Mouse (Mus musculus) midbrain, embryonic 13.5 days (tissue): ENCODE measurements around the gene Tgfb2. TPM values are rescaled to one million over a fixed set of nuclear protein-coding genes. Genes with fewer than 3 reads are reported as not detected.

Experiments
- ATAC-seq: fragments of 200-750 bp; cut with Nextera tagmentation; 2 replicates; pipeline ENCODE4 v1.8.0; 2017; ENCODE audit warnings: mild to moderate bottlenecking, moderate TSS enrichment, moderate library complexity
- H3K27ac ChIP-seq: fragments of 300-500 bp; sonication (generic); 2 replicates; pipeline ENCODE4 v1.5.1; 2015; ENCODE audit warnings: inconsistent platforms, mild to moderate bottlenecking, moderate library complexity
- H3K27me3 ChIP-seq: fragments of 300-500 bp; sonication (generic); 2 replicates; pipeline ENCODE4 v1.6.1; 2015; ENCODE audit warnings: mild to moderate bottlenecking, inconsistent platforms
- H3K36me3 ChIP-seq: fragments of 300-500 bp; sonication (generic); 2 replicates; pipeline ENCODE4 v1.6.1; 2015; ENCODE audit warnings: mild to moderate bottlenecking, inconsistent platforms
- H3K4me1 ChIP-seq: fragments of 300-500 bp; sonication (generic); replicated peaks from 2 replicates; pipeline ENCODE4 v1.6.1; 2015; ENCODE audit warnings: inconsistent platforms
- H3K4me2 ChIP-seq: fragments of 300-500 bp; sonication (generic); replicated peaks from 2 replicates; pipeline ENCODE4 v1.6.1; 2015; ENCODE audit warnings: moderate library complexity, mild to moderate bottlenecking, inconsistent platforms
- H3K4me3 ChIP-seq: fragments of 300-500 bp; sonication (generic); replicated peaks from 2 replicates; pipeline ENCODE4 v1.5.1; 2015; ENCODE audit warnings: mild to moderate bottlenecking, inconsistent platforms
- H3K9ac ChIP-seq: fragments of 300-500 bp; sonication (generic); replicated peaks from 2 replicates; pipeline ENCODE4 v1.6.1; 2015; ENCODE audit warnings: mild to moderate bottlenecking, inconsistent platforms
- H3K9me3 ChIP-seq: fragments of 300-500 bp; sonication (generic); 2 replicates; pipeline ENCODE4 v1.6.1; 2016; ENCODE audit warnings: mild to moderate bottlenecking, inconsistent platforms
- WGBS: fragments of 180-500 bp; shearing (Covaris S2); methylation state at CpG from one replicate; pipeline ENCODE4 v1.1.7; 2015; 5-methylcytosine and 5-hydroxymethylcytosine counted together
- polyA plus RNA-seq: library from polyadenylated mRNA; unstranded; fragments of >200 nt; fragmentation: Nextera tagmentation; extraction: Ambion mirVana; gene quantifications from 2 replicates; pipeline ENCODE4 v1.2.1, GENCODE M21; 2015

Tgfb2 gene
- polyA plus RNA-seq, 1 experiment from 2014 or later, result 11.1 TPM

GRCm38 (mm10) chr1:186698583-186699338 lies 7.0 kb downstream of the Tgfb2 start:
- Histone ChIP-seq H3K4me3 (no peak overlapping the region), H3K27ac (no peak overlapping the region), H3K9ac (no peak overlapping the region), H3K4me2 (no peak overlapping the region), H3K36me3 (no peaks in the 10 kb centered on the region), H3K4me1 (peaks cover 12% of the 10 kb centered on the region), H3K9me3 (no peaks in the 10 kb centered on the region), H3K27me3 (peaks cover 18% of the 10 kb centered on the region)
- ATAC-seq, result no peak
- WGBS, result 79% methylated on average over 15 of the region's 15 CpGs

- no peaks in the 10 kb centered on the region for H3K36me3 ChIP-seq
- H3K4me3 ChIP-seq, result no peak overlapping the region
- H3K4me2 ChIP-seq, result no peak overlapping the region
- ATAC-seq, result no peak
- H3K4me1 ChIP-seq, result no peaks in the 10 kb centered on the region
- 90% methylated on average over 9 of the region's 9 CpGs for WGBS
- H3K9ac ChIP-seq, result no peak overlapping the region
- H3K27ac ChIP-seq, result no peak overlapping the region
- H3K27me3 ChIP-seq, result 0 out of 2 replicates have a peak, but pooled peaks cover 3% of the 10 kb centered on the region
- H3K9me3 ChIP-seq, result no peaks in the 10 kb centered on the region
Measured at GRCm38 (mm10) chr1:186696231-186696630, 9.6 kb downstream of the Tgfb2 start.

GRCm38 (mm10) chr1:186695361-186695760 lies 10.4 kb downstream of the Tgfb2 start:
- Histone ChIP-seq H3K9ac (no peak overlapping the region), H3K27me3 (no peaks in the 10 kb centered on the region), H3K4me2 (no peak overlapping the region), H3K27ac (no peak overlapping the region), H3K9me3 (no peaks in the 10 kb centered on the region), H3K4me1 (no peaks in the 10 kb centered on the region), H3K4me3 (no peak overlapping the region), H3K36me3 (no peaks in the 10 kb centered on the region)
- no peak for ATAC-seq
- 91% methylated on average over 4 of the region's 4 CpGs for WGBS

GRCm38 (mm10) chr1:186692370-186692769 lies 13.4 kb downstream of the Tgfb2 start:
- Histone ChIP-seq H3K9ac (no peak overlapping the region), H3K4me1 (no peaks in the 10 kb centered on the region), H3K4me3 (no peak overlapping the region), H3K4me2 (no peak overlapping the region), H3K27me3 (no peaks in the 10 kb centered on the region), H3K27ac (no peak overlapping the region), H3K9me3 (no peaks in the 10 kb centered on the region), H3K36me3 (no peaks in the 10 kb centered on the region)
- 85% methylated on average over 4 of the region's 4 CpGs for WGBS
- ATAC-seq, result no peak

GRCm38 (mm10) chr1:186691708-186692107 lies 14.1 kb downstream of the Tgfb2 start:
- H3K4me2 ChIP-seq, result no peak overlapping the region
- H3K9ac ChIP-seq, result no peak overlapping the region
- H3K9me3 ChIP-seq, result no peaks in the 10 kb centered on the region
- H3K4me1 ChIP-seq, result no peaks in the 10 kb centered on the region
- no peak overlapping the region for H3K27ac ChIP-seq
- no peaks in the 10 kb centered on the region for H3K27me3 ChIP-seq
- no peak overlapping the region for H3K4me3 ChIP-seq
- 85% methylated on average over 9 of the region's 9 CpGs for WGBS
- no peak for ATAC-seq
- no peaks in the 10 kb centered on the region for H3K36me3 ChIP-seq

- Histone ChIP-seq H3K27me3 (no peaks in the 10 kb centered on the region), H3K9ac (no peak overlapping the region), H3K9me3 (no peaks in the 10 kb centered on the region), H3K27ac (no peak overlapping the region), H3K4me1 (peaks cover 5% of the 10 kb centered on the region), H3K36me3 (no peaks in the 10 kb centered on the region), H3K4me3 (no peak overlapping the region), H3K4me2 (no peak overlapping the region)
- 93% methylated on average over 3 of the region's 3 CpGs for WGBS
- ATAC-seq, result no peak
Measured at GRCm38 (mm10) chr1:186684041-186684440, 21.7 kb downstream of the Tgfb2 start.

- Histone ChIP-seq H3K9ac (no peak overlapping the region), H3K27me3 (no peaks in the 10 kb centered on the region), H3K36me3 (no peaks in the 10 kb centered on the region), H3K4me2 (no peak overlapping the region), H3K9me3 (no peaks in the 10 kb centered on the region), H3K4me3 (no peak overlapping the region), H3K4me1 (peaks cover 5% of the 10 kb centered on the region), H3K27ac (no peak overlapping the region)
- WGBS, result 48% methylated on average over 7 of the region's 7 CpGs
- no peak for ATAC-seq
Measured at GRCm38 (mm10) chr1:186682606-186683005, 23.2 kb downstream of the Tgfb2 start.

- peaks cover 4% of the 10 kb centered on the region for H3K4me1 ChIP-seq
- no peak overlapping the region for H3K9ac ChIP-seq
- no peaks in the 10 kb centered on the region for H3K9me3 ChIP-seq
- no peaks in the 10 kb centered on the region for H3K27me3 ChIP-seq
- H3K4me2 ChIP-seq, result no peak overlapping the region
- no peak overlapping the region for H3K27ac ChIP-seq
- WGBS, result 84% methylated on average over 12 of the region's 12 CpGs
- ATAC-seq, result no peak
- no peaks in the 10 kb centered on the region for H3K36me3 ChIP-seq
- no peak overlapping the region for H3K4me3 ChIP-seq
Measured at GRCm38 (mm10) chr1:186677614-186678013, 28.2 kb downstream of the Tgfb2 start.

GRCm38 (mm10) chr1:186676199-186676598 lies 29.6 kb downstream of the Tgfb2 start:
- H3K4me2 ChIP-seq, result no peak overlapping the region
- H3K36me3 ChIP-seq, result no peaks in the 10 kb centered on the region
- 0 out of 2 replicates have a peak, but pooled peaks cover 3% of the 10 kb centered on the region for H3K4me1 ChIP-seq
- H3K9ac ChIP-seq, result no peak overlapping the region
- 70% methylated on average over 5 of the region's 5 CpGs for WGBS
- H3K27me3 ChIP-seq, result no peaks in the 10 kb centered on the region
- no peak overlapping the region for H3K27ac ChIP-seq
- no peaks in the 10 kb centered on the region for H3K9me3 ChIP-seq
- H3K4me3 ChIP-seq, result no peak overlapping the region
- no peak for ATAC-seq

- Histone ChIP-seq H3K4me3 (no peak overlapping the region), H3K4me2 (no peak overlapping the region), H3K36me3 (no peaks in the 10 kb centered on the region), H3K9me3 (no peaks in the 10 kb centered on the region), H3K27ac (no peak overlapping the region), H3K27me3 (no peaks in the 10 kb centered on the region), H3K9ac (no peak overlapping the region), H3K4me1 (0 out of 2 replicates have a peak, but pooled peaks cover 3% of the 10 kb centered on the region)
- ATAC-seq, result no peak
- WGBS, result 88% methylated on average over 6 of the region's 6 CpGs
Measured at GRCm38 (mm10) chr1:186675263-186675662, 30.5 kb downstream of the Tgfb2 start.

- Histone ChIP-seq H3K4me1 (0 out of 2 replicates have a peak, but pooled peaks cover 3% of the 10 kb centered on the region), H3K4me2 (no peak overlapping the region), H3K27ac (no peak overlapping the region), H3K9me3 (no peaks in the 10 kb centered on the region), H3K27me3 (no peaks in the 10 kb centered on the region), H3K36me3 (no peaks in the 10 kb centered on the region), H3K9ac (no peak overlapping the region), H3K4me3 (no peak overlapping the region)
- no peak for ATAC-seq
- 94% methylated on average over 3 of the region's 3 CpGs for WGBS
Measured at GRCm38 (mm10) chr1:186674621-186675020, 31.2 kb downstream of the Tgfb2 start.

- Histone ChIP-seq H3K27me3 (no peaks in the 10 kb centered on the region), H3K36me3 (no peaks in the 10 kb centered on the region), H3K9me3 (no peaks in the 10 kb centered on the region), H3K4me1 (0 out of 2 replicates have a peak, but pooled peaks cover 3% of the 10 kb centered on the region), H3K4me2 (no peak overlapping the region), H3K4me3 (no peak overlapping the region), H3K27ac (no peak overlapping the region), H3K9ac (no peak overlapping the region)
- WGBS, result 68% methylated on average over 4 of the region's 4 CpGs
- no peak for ATAC-seq
Measured at GRCm38 (mm10) chr1:186673166-186673565, 32.6 kb downstream of the Tgfb2 start.

GRCm38 (mm10) chr1:186663412-186663811 lies 42.4 kb downstream of the Tgfb2 start:
- H3K36me3 ChIP-seq, result no peaks in the 10 kb centered on the region
- no peak overlapping the region for H3K4me3 ChIP-seq
- no peak overlapping the region for H3K4me2 ChIP-seq
- H3K27me3 ChIP-seq, result no peaks in the 10 kb centered on the region
- no peaks in the 10 kb centered on the region for H3K4me1 ChIP-seq
- no peaks in the 10 kb centered on the region for H3K9me3 ChIP-seq
- no peak overlapping the region for H3K9ac ChIP-seq
- WGBS, result 94% methylated on average over 11 of the region's 11 CpGs
- H3K27ac ChIP-seq, result no peak overlapping the region
- no peak for ATAC-seq
